Mouse (Mus musculus): ENCODE measurements around the gene Syt5. TPM values are rescaled to one million over a fixed set of nuclear protein-coding genes. Genes with fewer than 3 reads are reported as not detected.

Gene Syt5
- polyA plus RNA-seq, 1 experiment from 2014 or later, result 94.1 TPM

- no peak overlapping the region for H3K9ac ChIP-seq (replicated peaks)
- WGBS, result 86% methylated on average over 1 of the region's 1 CpGs
These were observed 53.4 kb downstream of the Syt5 start for GRCm38 (mm10) chr7:4493991-4494390.

GRCm38 (mm10) chr7:4492284-4493224 is 54.8 kb downstream of the Syt5 start:
- peaks cover 59% of the 10 kb centered on the region for H3K36me3 ChIP-seq
- no peak for ATAC-seq (ENCODE audit: low FRiP score)
- no peaks in the 10 kb centered on the region for H3K9me3 ChIP-seq (replicated peaks)
- no peak overlapping the region for H3K9ac ChIP-seq (replicated peaks)
- H3K4me3 ChIP-seq (replicated peaks), result no peak overlapping the region
- peaks cover 14% of the 10 kb centered on the region for H3K4me1 ChIP-seq
- no peaks in the 10 kb centered on the region for H3K27me3 ChIP-seq (replicated peaks)
- H3K27ac ChIP-seq (replicated peaks), result no peak overlapping the region
- no peak overlapping the region for H3K4me2 ChIP-seq
- 84% methylated on average over 13 of the region's 13 CpGs for WGBS

More at GRCm38 (mm10) chr7:4493991-4494390, 53.4 kb downstream of the Syt5 start:
- peaks cover 27% of the 10 kb centered on the region for H3K4me1 ChIP-seq
- ATAC-seq (ENCODE audit: low FRiP score), result no peak
- H3K9me3 ChIP-seq (replicated peaks), result no peaks in the 10 kb centered on the region
- H3K36me3 ChIP-seq, result peaks cover 52% of the 10 kb centered on the region
- H3K27me3 ChIP-seq (replicated peaks), result no peaks in the 10 kb centered on the region
- no peak overlapping the region for H3K4me3 ChIP-seq (replicated peaks)
- no peak overlapping the region for H3K4me2 ChIP-seq
- no peak overlapping the region for H3K27ac ChIP-seq (replicated peaks)

DNA sequence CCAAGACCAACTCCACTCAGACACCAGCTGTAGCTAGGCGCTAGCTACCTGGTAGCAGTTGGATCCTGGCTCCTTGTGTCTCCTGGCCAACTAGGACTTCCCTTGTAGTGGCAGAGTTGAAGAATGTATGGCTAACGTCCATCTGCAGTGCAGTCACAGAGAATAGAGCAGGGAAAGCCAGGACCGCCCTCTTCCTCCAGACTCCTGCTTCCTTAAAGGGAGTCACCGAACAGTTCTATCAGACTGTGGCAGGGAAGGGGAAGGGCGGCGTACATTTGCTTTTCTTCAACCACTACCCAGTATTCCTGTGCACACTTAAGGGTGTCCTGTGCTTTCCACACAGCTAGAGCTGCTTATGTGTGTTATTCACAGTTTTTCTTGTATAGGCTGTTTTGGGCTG is 56.0 kb downstream of the Syt5 start:
- ATAC-seq (ENCODE audit: low FRiP score), result no peak
- H3K36me3 ChIP-seq, result peaks cover 54% of the 10 kb centered on the region
- 84% methylated on average over 6 of the region's 6 CpGs for WGBS
- H3K9me3 ChIP-seq (replicated peaks), result no peaks in the 10 kb centered on the region
- no peak overlapping the region for H3K4me2 ChIP-seq
- H3K4me1 ChIP-seq, result peaks cover 10% of the 10 kb centered on the region; the same call in 1 of the 2 replicates
- no peaks in the 10 kb centered on the region for H3K27me3 ChIP-seq (replicated peaks)
- H3K9ac ChIP-seq (replicated peaks), result no peak overlapping the region
- H3K27ac ChIP-seq (replicated peaks), result no peak overlapping the region
- no peak overlapping the region for H3K4me3 ChIP-seq (replicated peaks)

Small RNAs within 50 kb of the gene (microRNA-seq; reads per million reads assigned to microRNA genes)
- not detected for gene Gm23577

Other genes with a start within 250 kb of the Syt5 start
- 0.19 TPM in 1 of 2 replicates, not detected in the other for gene Ncr1, start 209.8 kb downstream of the Syt5 start, polyA plus RNA-seq (2015; fragmentation: Nextera tagmentation; extraction: Ambion mirVana)
- gene Gp6, start 149.8 kb downstream of the Syt5 start, polyA plus RNA-seq (2015; fragmentation: Nextera tagmentation; extraction: Ambion mirVana), result 0.08 TPM in 1 of 2 replicates, not detected in the other
- 38.2 and 41.9 TPM in 2 replicates for gene Rdh13, start 101.9 kb downstream of the Syt5 start, polyA plus RNA-seq (2015; fragmentation: Nextera tagmentation; extraction: Ambion mirVana)
- 13.1 and 14.1 TPM in 2 replicates for gene Eps8l1, start 86.9 kb downstream of the Syt5 start, polyA plus RNA-seq (2015; fragmentation: Nextera tagmentation; extraction: Ambion mirVana)
- gene Ppp1r12c, start 45.9 kb downstream of the Syt5 start, polyA plus RNA-seq (2015; fragmentation: Nextera tagmentation; extraction: Ambion mirVana), result 38.8 and 44.6 TPM in 2 replicates
- 22.8 and 29.5 TPM in 2 replicates for gene Tnnt1, start 31.2 kb downstream of the Syt5 start, polyA plus RNA-seq (2015; fragmentation: Nextera tagmentation; extraction: Ambion mirVana)
- 1.8 and 2.4 TPM in 2 replicates for gene Tnni3, start 23.3 kb downstream of the Syt5 start, polyA plus RNA-seq (2015; fragmentation: Nextera tagmentation; extraction: Ambion mirVana)
- 1.8 and 2.1 TPM in 2 replicates for gene Dnaaf3, start 15.1 kb downstream of the Syt5 start, polyA plus RNA-seq (2015; fragmentation: Nextera tagmentation; extraction: Ambion mirVana)
- gene Ptprh, start 56.5 kb upstream of the Syt5 start, polyA plus RNA-seq (2015; fragmentation: Nextera tagmentation; extraction: Ambion mirVana), result 0.43 and 0.65 TPM in 2 replicates
- 1.7 and 2.3 TPM in 2 replicates for gene Tmem86b, start 83.9 kb upstream of the Syt5 start, polyA plus RNA-seq (2015; fragmentation: Nextera tagmentation; extraction: Ambion mirVana)
- 8.3 and 8.9 TPM in 2 replicates for gene Ppp6r1, start 111.5 kb upstream of the Syt5 start, polyA plus RNA-seq (2015; fragmentation: Nextera tagmentation; extraction: Ambion mirVana)
- 156 and 173 TPM in 2 replicates for gene Hspbp1, start 137.5 kb upstream of the Syt5 start, polyA plus RNA-seq (2015; fragmentation: Nextera tagmentation; extraction: Ambion mirVana)
- gene Brsk1, start 143.1 kb upstream of the Syt5 start, polyA plus RNA-seq (2015; fragmentation: Nextera tagmentation; extraction: Ambion mirVana), result 6.5 and 6.8 TPM in 2 replicates
- gene Tmem150b, start 177.7 kb upstream of the Syt5 start, polyA plus RNA-seq (2015; fragmentation: Nextera tagmentation; extraction: Ambion mirVana), result 0.13 and 0.14 TPM in 2 replicates
- 56.9 and 58.2 TPM in 2 replicates for gene Kmt5c, start 192.6 kb upstream of the Syt5 start, polyA plus RNA-seq (2015; fragmentation: Nextera tagmentation; extraction: Ambion mirVana)
- gene Cox6b2, start 205.6 kb upstream of the Syt5 start, polyA plus RNA-seq (2015; fragmentation: Nextera tagmentation; extraction: Ambion mirVana), result 26.3 and 38.6 TPM in 2 replicates
- not detected in 2 replicates for gene Fam71e2, start 223.8 kb upstream of the Syt5 start, polyA plus RNA-seq (2015; fragmentation: Nextera tagmentation; extraction: Ambion mirVana)
- 0.90 and 1.0 TPM in 2 replicates for gene Il11, start 235.3 kb upstream of the Syt5 start, polyA plus RNA-seq (2015; fragmentation: Nextera tagmentation; extraction: Ambion mirVana)
- gene Tmem190, start 235.4 kb upstream of the Syt5 start, polyA plus RNA-seq (2015; fragmentation: Nextera tagmentation; extraction: Ambion mirVana), result not detected in 2 replicates
- 6.8 and 9.9 TPM in 2 replicates for gene Tmem238, start 242.1 kb upstream of the Syt5 start, polyA plus RNA-seq (2015; fragmentation: Nextera tagmentation; extraction: Ambion mirVana)
- gene Rpl28, start 245.3 kb upstream of the Syt5 start, polyA plus RNA-seq (2015; fragmentation: Nextera tagmentation; extraction: Ambion mirVana), result 224 and 255 TPM in 2 replicates

Measured in neural tube, embryonic 15.5 days (tissue).